Mouse (Mus musculus) induced T-regulatory cell, adult 2 months (primary cell): ENCODE results near the gene Rxrg.

Experiments used
- DNase-seq: peaks from one replicate; pipeline ENCODE4 v3.0.0-alpha.2; 2012; ENCODE audit warnings: low read depth

Gene Rxrg

DNA sequence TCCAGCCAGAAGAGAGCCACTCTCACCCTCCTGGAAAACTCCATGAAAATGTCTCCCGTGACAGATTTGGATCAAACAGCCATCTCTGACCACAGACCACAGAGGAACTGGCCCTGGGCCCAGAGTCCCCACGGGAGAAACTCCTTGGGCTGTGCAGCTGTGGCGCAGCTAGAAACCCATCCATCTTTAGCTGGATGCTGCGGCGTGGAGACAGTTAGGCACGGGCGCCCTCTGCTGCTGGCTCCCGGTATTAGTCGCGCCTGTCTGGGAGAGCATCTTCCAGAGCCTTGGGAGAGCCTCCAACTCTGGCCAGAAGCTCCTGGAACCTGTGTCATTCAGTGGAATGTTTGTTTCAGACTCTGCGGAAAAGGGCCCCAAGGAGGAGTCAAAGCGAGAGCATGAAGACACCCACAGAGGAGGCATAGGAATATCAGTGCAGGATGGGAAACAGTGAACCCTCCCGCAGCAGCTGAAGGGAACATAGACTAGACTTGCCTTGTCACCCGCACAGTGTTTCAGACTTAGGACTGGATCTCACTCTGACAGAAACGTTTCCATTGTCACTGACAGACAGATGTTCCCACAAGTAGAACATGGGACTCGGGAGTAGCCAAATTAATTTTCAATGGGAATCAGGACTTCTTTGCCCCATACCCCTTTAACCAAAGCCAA is 46.8 kb downstream of the Rxrg start:
- peak; percentile 35 for DNase-seq

DNA sequence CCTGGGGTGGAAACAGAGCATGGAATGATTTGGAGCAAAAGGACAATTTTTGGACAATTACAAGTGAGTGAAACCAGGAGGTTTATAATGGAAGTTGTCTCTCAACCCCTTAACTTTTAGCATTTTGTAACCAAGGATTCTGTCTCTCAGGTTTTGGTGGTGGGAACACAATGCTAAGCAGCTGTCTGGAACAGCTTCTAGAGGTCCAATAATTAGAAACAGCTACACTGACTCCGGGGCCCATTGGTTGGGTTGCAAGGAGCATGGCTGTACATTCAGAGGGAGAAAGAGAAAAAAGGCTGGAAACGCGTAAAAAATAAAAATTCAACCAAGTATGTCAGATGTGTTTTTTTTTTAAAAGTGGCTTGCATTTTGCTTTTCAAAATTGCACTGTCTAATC is 50.5 kb downstream of the Rxrg start:
- DNase-seq: no peak

DNA sequence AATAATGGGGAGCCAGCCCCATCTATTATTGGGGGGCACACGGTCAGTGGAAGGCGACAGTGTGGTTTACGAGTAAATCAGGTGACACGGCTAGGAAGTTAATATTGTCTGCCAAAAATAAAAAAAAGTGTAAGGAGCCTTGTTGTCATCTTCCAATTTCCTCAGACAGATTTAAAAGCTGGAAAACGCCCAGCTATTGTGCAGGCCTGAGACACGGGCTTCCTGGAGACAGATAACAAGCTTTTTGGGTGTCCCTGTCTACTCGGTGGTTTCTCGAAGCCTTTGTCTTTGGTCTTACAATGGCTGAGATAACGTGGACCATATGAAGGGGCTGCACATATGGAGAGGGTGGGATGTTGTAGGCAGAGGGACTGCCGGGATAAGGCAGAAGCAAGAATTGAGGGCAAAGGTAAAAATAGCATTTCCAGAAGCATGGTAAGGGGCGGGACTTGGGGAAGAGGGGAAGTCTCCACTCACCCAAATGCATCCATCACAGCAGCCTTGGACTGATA is 51.0 kb downstream of the Rxrg start:
- DNase-seq: no peak

DNA sequence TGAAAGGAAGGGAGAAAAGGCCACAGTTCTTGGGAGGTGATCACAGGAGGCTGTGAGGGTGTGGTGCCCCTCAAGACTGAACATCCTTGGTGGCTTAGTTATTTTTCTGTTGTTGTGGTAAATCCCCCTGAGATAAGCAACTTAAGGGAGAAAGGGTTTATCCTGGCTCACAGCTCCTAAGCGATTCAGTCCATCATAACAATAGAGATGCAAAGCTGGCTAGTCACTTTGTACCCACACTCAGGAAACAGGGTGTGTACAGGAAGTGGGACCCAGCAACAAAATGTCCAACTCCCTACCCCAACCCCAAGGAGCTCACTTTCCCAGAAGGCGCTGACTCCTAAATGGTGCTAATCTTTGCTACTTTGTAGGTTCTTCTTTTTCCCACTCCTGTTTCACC is 54.2 kb downstream of the Rxrg start:
- DNase-seq: no peak

DNA sequence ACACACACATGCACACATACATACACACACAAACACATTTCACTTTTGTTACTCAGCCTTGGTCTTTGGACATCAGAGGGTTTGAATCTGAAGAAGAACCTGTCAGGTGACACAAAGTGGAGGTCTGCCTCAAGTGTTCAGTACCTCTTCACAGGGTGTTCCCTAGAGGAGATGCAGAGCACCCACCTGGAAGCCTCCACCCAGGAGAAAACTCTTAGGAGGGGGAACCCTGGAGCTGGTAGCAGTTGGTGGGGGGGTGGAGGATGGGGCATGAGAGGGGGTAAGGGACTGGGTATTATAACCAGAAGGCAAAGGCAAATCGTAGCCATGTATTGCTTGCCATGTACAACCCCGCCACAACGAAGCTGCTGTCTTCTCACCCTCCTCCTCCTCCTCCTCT is 60.9 kb downstream of the Rxrg start:
- DNase-seq: no peak

DNA sequence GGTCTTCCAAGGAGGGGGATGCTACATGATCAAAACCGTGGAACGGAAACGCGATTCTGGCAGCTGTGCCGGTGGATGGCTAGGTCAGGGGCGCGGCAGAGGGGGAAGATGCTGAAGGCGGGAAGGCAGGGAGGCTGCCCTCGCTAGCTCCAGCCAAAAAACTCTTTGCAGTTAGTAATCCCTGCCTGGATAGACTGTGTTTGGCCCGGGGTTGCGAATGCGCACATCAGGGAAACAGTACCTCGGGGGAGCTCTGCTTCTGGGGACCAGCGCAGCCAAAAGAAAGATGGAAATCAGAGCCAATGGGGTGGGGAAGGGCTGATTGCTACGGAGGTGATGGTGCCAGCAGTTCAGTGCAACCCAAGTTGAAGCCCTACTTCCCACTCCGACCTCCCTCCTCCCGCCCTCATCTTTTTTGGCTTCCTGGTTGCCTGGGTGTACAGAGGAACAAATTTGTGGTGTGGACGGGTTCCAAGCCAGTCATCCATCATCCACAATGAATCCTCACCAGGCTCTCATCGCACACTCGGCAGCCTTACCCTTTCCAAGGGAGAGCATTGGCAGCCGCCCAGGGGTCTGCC is 62.4 kb downstream of the Rxrg start:
- DNase-seq: no peak

DNA sequence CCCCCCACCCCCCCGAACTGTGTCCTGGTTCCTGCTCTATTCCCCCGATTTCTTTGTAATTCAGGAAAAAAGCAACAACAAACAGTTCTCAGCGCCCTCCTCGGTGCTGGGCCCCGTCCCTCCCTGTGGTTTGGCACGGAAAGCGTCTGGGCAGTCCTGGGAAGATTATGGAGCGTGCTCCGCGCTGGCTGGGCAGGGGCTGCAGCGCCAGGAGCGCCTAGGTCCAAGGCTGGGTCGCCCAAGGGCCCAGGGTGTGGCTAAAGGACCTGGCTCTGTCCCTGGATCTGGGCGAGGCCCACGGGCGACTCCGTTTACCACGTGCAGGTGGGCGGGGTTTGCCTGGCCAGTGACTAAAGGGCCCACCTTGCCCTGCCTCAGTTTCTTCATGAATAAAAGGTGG is 62.9 kb downstream of the Rxrg start:
- DNase-seq: no peak

DNA sequence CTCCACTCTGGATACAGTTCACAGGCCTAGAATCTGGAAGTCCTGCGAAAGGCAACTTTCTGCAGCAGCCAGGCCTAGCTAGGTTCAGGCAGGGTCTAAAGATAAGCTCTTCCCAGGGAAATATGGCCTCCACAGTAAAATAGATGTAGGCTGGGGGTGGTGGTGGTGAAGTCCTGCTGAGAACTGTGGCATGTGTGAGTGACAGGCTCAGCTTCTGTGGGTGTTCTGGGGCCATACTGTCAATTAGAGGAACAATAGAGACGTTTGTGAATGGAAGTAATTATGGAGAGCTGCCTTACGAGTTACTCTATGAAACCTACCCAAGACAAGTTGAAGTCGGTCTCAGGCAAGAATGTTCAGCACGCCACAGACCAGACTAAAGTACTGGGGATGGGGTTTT is 65.0 kb downstream of the Rxrg start:
- no peak for DNase-seq

DNA sequence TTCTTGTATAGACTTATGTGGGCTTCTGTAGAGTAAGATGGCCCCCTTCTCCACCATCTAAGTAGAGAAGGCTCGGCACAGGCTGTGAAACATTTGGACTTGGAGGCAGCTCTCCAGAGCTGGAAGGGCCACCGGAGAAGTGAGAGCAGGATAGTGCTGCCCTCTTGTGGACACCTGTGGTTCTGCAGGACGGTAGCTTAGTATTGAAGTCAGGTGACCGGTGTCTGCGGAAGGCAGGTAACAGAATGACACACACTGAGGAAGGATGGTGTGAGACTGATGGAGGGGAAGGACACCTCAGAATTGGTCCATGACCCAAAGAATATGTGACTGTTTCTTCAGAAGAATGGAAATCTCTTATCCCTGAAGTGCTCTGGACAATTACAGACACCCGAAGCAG is 71.6 kb downstream of the Rxrg start:
- peak; percentile 50 for DNase-seq

DNA sequence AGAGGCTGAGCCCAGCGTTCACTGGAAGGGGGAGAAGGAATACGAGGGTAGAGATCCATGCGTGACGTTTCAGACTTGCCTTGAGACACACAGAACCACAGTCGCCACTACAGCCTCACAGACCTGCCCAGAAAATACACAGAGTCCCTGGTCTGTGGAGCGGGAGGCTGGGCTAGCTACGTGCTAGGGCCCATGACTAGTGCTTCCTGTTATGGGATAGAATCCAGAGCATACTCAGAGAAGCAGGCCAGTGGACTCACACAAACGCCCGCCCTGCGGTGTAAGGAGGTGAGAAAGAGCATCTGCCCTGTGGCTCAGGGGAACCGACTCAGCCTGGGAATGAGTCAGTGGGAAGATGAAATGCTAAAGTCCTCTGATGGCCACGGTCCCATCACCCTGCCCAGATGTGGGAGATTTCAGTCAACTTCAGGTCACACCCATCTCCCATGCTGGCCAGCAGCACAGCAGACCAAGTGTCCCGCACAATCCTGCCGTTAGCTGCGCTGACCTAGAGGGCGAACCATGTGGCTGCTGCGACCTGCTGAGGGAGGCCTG is 74.3 kb downstream of the Rxrg start:
- no peak for DNase-seq

DNA sequence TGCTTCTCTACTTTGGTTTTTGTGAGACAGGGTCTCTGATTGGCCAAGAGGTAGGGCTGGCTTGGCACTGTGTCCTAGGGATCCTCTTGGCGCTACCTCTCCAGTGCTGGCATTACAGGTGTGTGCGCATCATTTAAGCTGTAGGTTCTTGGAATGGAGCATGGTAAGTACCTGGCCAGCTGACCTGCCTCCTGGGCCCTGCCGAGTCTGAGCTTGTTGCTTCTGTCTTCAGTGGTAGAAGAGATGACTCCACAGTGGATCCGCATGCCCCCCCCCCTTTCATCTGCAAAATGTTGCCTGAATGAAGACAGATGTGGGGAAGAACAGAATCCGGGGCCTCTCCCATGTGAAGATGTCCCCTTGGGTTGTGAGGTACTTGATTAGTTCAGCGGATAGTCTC is 80.9 kb downstream of the Rxrg start:
- no peak for DNase-seq

DNA sequence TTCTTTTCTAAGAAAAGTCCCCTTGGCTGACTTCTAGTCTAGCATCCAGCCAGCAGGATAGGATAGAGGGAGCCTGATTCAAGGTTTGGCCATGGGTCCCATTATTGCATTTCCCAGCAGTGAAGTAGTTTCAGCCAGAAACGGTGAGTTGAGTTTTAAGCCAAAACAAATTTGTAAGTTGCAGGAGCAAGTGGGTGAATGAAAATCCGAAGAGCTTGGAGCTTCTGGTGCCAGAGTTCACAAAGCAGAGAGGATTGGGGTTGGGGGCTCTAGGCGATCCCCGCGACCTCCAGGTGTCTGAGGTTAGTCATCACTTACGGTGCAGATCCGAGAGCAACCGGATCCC is 89.8 kb downstream of the Rxrg start:
- DNase-seq: no peak

DNA sequence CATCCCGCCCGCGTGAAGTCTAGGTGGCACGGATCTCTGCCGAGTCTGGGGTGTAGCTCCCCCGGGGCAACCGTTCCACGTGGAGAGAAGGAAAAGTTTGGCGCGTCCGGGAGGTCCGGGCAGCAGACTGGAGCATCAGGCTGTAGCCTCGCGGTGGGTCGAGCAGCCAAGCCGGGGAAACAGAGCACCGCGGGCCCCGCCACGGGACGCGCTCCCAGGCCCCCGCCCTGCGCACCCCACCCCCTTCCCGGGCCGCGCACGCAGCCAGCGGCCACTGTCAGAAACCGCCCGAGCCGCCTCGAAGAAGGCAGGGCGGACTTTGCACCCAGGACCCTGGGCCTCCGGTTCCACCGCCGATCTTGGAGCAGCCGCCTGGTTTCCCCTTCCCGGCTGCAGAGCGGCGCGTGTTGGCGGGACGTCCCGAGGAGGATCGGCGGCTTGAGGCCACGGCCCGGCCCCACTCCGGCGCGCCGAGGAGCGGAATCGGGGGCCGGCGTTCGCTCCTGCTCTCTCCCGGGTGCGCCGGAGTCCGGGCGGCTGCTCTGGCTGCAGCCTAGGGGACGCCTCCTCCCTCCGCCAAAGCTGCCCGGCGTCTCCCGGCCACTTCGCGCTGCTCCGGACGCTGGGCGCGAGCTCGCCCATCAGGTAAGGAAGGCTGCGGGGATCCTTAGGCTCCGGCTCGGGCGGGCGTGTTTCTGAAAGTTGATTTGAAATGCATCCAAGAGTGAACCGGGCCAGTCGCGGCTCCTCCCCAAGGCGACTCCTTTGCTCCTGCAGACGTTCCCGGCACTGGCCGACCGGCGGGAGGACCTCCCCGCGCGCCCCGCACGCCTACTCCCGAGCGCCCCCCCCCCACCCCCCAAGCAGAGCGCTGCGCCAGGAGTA is 90.4 kb downstream of the Rxrg start:
- no peak for DNase-seq

DNA sequence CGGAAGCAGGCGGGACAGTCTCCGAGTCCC is 90.9 kb downstream of the Rxrg start, which contains the start of gene Lmx1a:
Lmx1a (plus strand) TSS at position 6 of the 30 bp plus-strand sequence.
- DNase-seq: no peak
